Mouse (Mus musculus) heart, postnatal 36 days (tissue): Measurements from ENCODE around the gene Wasf3. TPM values are rescaled to one million over a fixed set of nuclear protein-coding genes. Genes with fewer than 3 reads are reported as not detected.
"Not testable (repeated sequence)": the region's sequence is repeated elsewhere in the genome, so short reads cannot be mapped to it uniquely, and the experiment has no call there.

ENCODE experiments used
- DNase-seq, 2 experiments: peaks; one replicate each; pipeline ENCODE4 v3.0.0; 2021 to 2022
- intact Hi-C: fragments of 180-260 bp; cut with DNase I; formaldehyde crosslinking; loops from one replicate; pipeline ENCODE4 v1.15.1; 2025
- total RNA-seq, 2 experiments: library from RNA; stranded (reverse); gene quantifications; 2 replicates each; pipeline ENCODE4 v1.2.3; 2021

The Wasf3 gene
- total RNA-seq, 2 experiments from 2014 or later = 0.54 to 0.58 TPM

GRCm38 (mm10) chr5:146439152-146439781 is 54.5 kb downstream of the Wasf3 start:
- no peak for DNase-seq

GRCm38 (mm10) chr5:146440273-146440672 is 55.5 kb downstream of the Wasf3 start:
- DNase-seq = no peak
- intact Hi-C loops = no loop called here

More at GRCm38 (mm10) chr5:146439152-146439781, 54.5 kb downstream of the Wasf3 start:
- intact Hi-C loops = no loop called here

GRCm38 (mm10) chr5:146442767-146443166 is 58.0 kb downstream of the Wasf3 start:
- intact Hi-C loops = no loop called here
- DNase-seq = no peak

DNA sequence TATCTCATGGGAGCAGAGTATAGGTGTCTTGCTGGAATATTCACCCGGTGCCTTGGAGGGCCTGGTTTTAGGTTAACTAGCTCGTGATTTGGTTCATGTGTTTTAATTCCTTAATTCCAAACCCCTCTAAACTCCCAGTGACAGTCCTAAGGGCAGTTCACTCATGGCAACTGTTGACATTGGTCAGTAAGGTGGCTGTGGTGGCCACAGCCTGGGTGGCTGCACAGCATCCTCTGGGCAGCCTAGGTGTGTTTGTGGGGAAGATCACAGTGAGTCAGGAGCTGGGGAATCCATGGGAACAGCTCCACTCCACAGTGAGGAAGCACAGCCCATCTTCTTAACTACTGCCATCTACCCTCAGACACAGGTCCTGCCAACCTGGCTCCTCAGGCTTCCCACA is 61.8 kb downstream of the Wasf3 start:
- DNase-seq = no peak
- intact Hi-C loops = no loop called here

- no peak for DNase-seq
- intact Hi-C loops = no loop called here
Observed at GRCm38 (mm10) chr5:146451592-146452254, 66.9 kb downstream of the Wasf3 start.

- intact Hi-C loops = no loop called here
- no peak for DNase-seq
Observed at GRCm38 (mm10) chr5:146453556-146453955, 68.8 kb downstream of the Wasf3 start.

DNA sequence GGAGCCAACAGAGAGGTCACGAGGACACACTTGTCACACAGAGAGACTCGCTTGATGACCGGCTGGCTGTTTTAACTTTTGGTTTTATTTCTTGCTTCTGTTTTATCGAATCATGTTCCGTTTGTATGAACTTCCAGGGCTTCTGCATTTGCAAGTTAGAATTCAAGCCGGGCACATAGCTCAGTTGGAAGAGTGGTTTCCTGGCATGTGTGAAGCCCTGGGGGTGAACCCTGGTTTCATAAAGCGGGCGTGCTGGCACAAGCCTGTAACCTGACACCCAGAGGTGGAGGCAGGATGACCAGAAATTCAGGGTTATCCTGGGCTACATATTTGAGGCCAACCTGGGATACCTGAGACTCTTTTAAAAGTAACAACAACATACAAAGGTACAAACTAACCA is 76.8 kb downstream of the Wasf3 start:
- intact Hi-C loops = no loop called here
- DNase-seq = no peak

GRCm38 (mm10) chr5:146466663-146467062 is 81.9 kb downstream of the Wasf3 start:
- no peak for DNase-seq
- intact Hi-C loops = no loop called here

- intact Hi-C loops = no loop called here
- no peak for DNase-seq
Observed at GRCm38 (mm10) chr5:146468311-146468710, 83.5 kb downstream of the Wasf3 start.

DNA sequence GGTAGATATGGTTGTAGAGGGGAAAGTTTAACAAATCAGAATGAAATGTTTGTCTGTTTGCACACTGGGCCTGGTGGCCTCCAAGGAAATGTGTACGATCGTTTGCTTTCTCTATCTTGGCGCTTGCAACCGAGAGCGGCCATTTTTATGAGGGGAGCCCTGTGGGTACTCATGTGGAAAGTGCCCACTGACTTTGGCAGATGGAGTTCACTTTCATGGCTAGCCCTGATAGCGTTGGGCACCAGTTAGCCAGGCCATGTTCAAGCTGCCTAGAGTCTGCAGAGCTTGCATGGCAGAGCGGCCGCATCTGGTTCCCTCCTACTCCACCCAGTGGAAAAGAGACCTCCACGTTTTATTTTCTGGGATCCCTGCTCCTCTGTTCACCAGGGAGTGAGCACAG is 86.0 kb downstream of the Wasf3 start:
- no peak for DNase-seq
- intact Hi-C loops = loop anchor here (5.0 kb wide), 1 partner anchor 139 kb away; no protein-coding TSS in a partner anchor

DNA sequence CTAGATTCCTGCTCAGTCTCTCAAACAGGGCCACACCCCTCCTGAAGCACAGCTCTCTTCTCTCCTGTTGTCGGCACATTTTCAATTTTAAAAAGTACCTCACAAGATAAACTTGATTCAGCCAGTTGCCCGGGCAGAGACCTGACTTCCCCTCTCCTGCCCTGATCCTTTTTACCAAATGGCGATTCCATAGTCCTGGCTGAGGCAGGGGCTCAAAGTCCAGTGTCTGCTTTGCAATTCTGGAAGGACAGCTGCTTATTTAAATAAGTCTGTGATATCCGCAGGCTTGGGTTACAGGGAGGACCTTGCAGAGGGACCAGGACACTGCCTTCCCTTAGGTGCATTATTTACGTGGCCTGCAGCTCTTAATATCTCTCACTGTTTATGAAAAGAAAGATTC is 86.5 kb downstream of the Wasf3 start:
- DNase-seq = no peak
- intact Hi-C loops = loop anchor here (5.0 kb wide), 1 partner anchor 139 kb away; no protein-coding TSS in a partner anchor

DNA sequence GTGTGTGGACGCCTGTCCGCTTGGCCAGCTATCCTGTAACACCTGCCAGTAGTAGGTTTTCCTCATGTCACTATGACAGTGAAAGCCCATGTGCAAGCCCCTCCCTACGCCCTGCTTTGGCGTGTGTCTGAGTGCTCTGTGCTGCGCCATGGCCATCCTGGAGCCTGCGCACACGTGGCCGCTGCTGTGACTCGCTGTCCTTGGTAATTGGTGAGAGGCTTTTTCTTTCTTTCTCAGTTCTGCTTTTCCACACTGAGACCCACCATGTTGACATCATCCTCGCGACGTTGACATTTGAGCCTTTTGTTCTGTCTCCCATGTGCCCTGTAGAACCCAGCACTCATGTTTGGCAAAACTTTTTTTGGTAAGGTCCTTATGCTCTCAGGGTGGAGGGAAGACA is 87.0 kb downstream of the Wasf3 start:
- intact Hi-C loops = loop anchor here (5.0 kb wide), 1 partner anchor 140 kb away; no protein-coding TSS in a partner anchor
- DNase-seq = no peak

DNA sequence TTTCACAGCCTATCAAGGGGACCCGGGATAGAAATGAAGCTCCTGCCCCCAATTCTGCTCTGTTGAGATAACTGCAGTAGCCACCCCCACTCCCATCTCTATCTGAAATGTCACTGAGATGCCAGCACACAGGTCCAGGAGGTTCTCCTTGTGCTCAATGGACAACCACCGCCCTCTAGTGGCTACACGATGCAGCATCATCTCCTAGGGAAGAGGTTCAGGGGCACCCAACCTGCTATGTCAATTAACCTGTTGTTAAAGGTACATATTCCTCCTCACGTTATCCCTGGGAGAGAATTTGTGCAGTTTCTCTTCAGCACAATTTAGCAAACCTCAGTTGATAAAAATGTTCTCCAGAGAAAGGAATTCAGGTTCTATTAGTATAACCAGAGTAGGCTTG is 94.8 kb downstream of the Wasf3 start:
- peak; percentile 13 for DNase-seq
- intact Hi-C loops = not testable (repeated sequence)

GRCm38 (mm10) chr5:146481665-146482064 is 96.9 kb downstream of the Wasf3 start, which contains the start of gene Gm6408:
Gm6408 (plus strand) TSS chr5:146481965.
- DNase-seq, intact Hi-C loops: not testable (repeated sequence)

DNA sequence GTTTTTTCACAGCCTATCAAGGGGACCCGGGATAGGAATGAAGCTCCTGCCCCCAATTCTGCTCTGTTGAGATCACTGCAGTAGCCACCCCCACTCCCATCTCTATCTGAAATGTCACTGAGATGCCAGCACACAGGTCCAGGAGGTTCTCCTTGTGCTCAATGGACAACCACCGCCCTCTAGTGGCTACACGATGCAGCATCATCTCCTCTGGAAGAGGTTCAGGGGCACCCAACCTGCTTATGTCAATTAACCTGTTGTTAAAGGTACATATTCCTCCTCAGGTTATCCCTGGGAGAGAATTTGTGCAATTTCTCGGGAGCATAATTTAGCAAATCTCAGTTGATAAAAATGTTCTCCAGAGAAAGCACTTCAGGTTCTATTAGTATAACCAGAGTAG is 104.2 kb downstream of the Wasf3 start:
- intact Hi-C loops = not testable (repeated sequence)
- DNase-seq = peak in 1 of 2 experiments; percentile 19

DNA sequence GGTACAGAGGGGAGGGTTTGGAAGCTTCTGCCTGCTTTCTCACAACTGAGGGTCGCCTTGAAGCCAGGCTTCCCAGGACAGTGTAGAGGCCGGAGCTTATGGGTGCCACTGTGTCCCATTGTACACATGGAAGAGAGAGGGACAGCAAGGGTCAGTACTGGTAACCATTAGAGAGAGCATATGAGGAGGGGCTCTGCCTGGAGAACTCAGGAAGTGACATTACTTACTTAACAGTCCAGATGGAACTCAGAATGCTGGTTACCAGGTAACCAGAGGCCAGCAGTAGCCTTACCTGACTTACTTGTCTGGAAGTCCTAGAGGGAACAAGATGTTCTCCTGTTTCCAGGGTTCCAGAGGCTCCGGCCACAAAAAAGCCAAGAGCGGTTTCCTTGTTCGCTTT is 106.3 kb downstream of the Wasf3 start, which contains the start of gene Gm6370:
Gene Gm6370 (plus strand): TSS at position 301 of the 400 bp plus-strand sequence.
- intact Hi-C loops = not testable (repeated sequence)

GRCm38 (mm10) chr5:146502099-146502498 is 117.3 kb downstream of the Wasf3 start, which contains the start of gene 4930449I24Rik:
4930449I24Rik (plus strand) TSS chr5:146502399.
- DNase-seq, intact Hi-C loops: not testable (repeated sequence)

More for the DNA sequence above, 106.3 kb downstream of the Wasf3 start, which contains the start of gene Gm6370:
- not testable (repeated sequence) for DNase-seq

GRCm38 (mm10) chr5:146513823-146514222 is 129.0 kb downstream of the Wasf3 start, which contains the start of gene Gm3402:
Gm3402 (plus strand) TSS chr5:146514123.
- intact Hi-C loops = not testable (repeated sequence)

More at GRCm38 (mm10) chr5:146513823-146514222, 129.0 kb downstream of the Wasf3 start, which contains the start of gene Gm3402:
- not testable (repeated sequence) for DNase-seq
